Mouse (Mus musculus) splenic B cell, adult 2 months (primary cell): ENCODE measurements around the gene Gm10097.

Experiments
- DNase-seq: peaks from one replicate; pipeline ENCODE4 v3.0.0-alpha.2; 2011; ENCODE audit warnings: low read depth, low spot score
- H3K27me3 ChIP-seq: 2 replicates; pipeline ENCODE4 v1.6.1; 2012; ENCODE audit warnings: mild to moderate bottlenecking, low read length, moderate library complexity, mixed read lengths; ENCODE audit not compliant: control insufficient read depth, poor library complexity, insufficient read depth, severe bottlenecking
- H3K36me3 ChIP-seq: 2 replicates; pipeline ENCODE4 v1.6.1; 2012; ENCODE audit warnings: mild to moderate bottlenecking, low read length, moderate library complexity, mixed read lengths; ENCODE audit not compliant: control insufficient read depth, poor library complexity, insufficient read depth, severe bottlenecking

Gene Gm10097

GRCm38 (mm10) chr10:5059983-5060382 is 9.0 kb upstream of the Gm10097 start:
- no peaks in the 10 kb centered on the region for H3K36me3 ChIP-seq
- H3K27me3 ChIP-seq = no peaks in the 10 kb centered on the region
- no peak for DNase-seq

- Histone ChIP-seq H3K36me3 (no peaks in the 10 kb centered on the region), H3K27me3 (no peaks in the 10 kb centered on the region)
- no peak for DNase-seq
Measured at GRCm38 (mm10) chr10:5067113-5067512, 1.9 kb upstream of the Gm10097 start.

GRCm38 (mm10) chr10:5070168-5070940 is 1.4 kb downstream of the Gm10097 start:
- DNase-seq = no peak
- Histone ChIP-seq H3K36me3 (no peaks in the 10 kb centered on the region), H3K27me3 (no peaks in the 10 kb centered on the region)

- DNase-seq = no peak
- no peaks in the 10 kb centered on the region for H3K27me3 ChIP-seq
- no peaks in the 10 kb centered on the region for H3K36me3 ChIP-seq
Measured at GRCm38 (mm10) chr10:5070941-5071231, 1.9 kb downstream of the Gm10097 start.

- Histone ChIP-seq H3K27me3 (no peaks in the 10 kb centered on the region), H3K36me3 (no peaks in the 10 kb centered on the region)
- no peak for DNase-seq
Measured at GRCm38 (mm10) chr10:5072054-5072453, 3.1 kb downstream of the Gm10097 start.

- DNase-seq = no peak
- H3K27me3 ChIP-seq = no peaks in the 10 kb centered on the region
- no peaks in the 10 kb centered on the region for H3K36me3 ChIP-seq
Measured at GRCm38 (mm10) chr10:5075724-5076123, 6.7 kb downstream of the Gm10097 start.

- no peaks in the 10 kb centered on the region for H3K36me3 ChIP-seq
- H3K27me3 ChIP-seq = no peaks in the 10 kb centered on the region
- peak; percentile 9 for DNase-seq
Measured at GRCm38 (mm10) chr10:5079945-5080468, 11.0 kb downstream of the Gm10097 start.

GRCm38 (mm10) chr10:5083716-5084115 is 14.7 kb downstream of the Gm10097 start:
- Histone ChIP-seq H3K27me3 (no peaks in the 10 kb centered on the region), H3K36me3 (peaks cover 2% of the 10 kb centered on the region; the same call in 1 of the 2 replicates)
- DNase-seq = no peak

- peaks cover 2% of the 10 kb centered on the region; the same call in 1 of the 2 replicates for H3K36me3 ChIP-seq
- DNase-seq = no peak
- H3K27me3 ChIP-seq = no peaks in the 10 kb centered on the region
Measured at GRCm38 (mm10) chr10:5085792-5086191, 16.8 kb downstream of the Gm10097 start.

GRCm38 (mm10) chr10:5086329-5086728 is 17.3 kb downstream of the Gm10097 start:
- no peak for DNase-seq
- no peaks in the 10 kb centered on the region for H3K27me3 ChIP-seq
- H3K36me3 ChIP-seq = peaks cover 2% of the 10 kb centered on the region; the same call in 1 of the 2 replicates

GRCm38 (mm10) chr10:5087336-5087735 is 18.3 kb downstream of the Gm10097 start:
- H3K27me3 ChIP-seq = no peaks in the 10 kb centered on the region
- no peak for DNase-seq
- peaks cover 2% of the 10 kb centered on the region; the same call in 1 of the 2 replicates for H3K36me3 ChIP-seq

GRCm38 (mm10) chr10:5089133-5089532 is 20.1 kb downstream of the Gm10097 start:
- Histone ChIP-seq H3K36me3 (peaks cover 2% of the 10 kb centered on the region; the same call in 1 of the 2 replicates), H3K27me3 (no peaks in the 10 kb centered on the region)
- no peak for DNase-seq

GRCm38 (mm10) chr10:5096996-5097753 is 28.2 kb downstream of the Gm10097 start:
- no peak for DNase-seq
- Histone ChIP-seq H3K27me3 (no peaks in the 10 kb centered on the region), H3K36me3 (no peaks in the 10 kb centered on the region)

- DNase-seq = no peak
- Histone ChIP-seq H3K27me3 (no peaks in the 10 kb centered on the region), H3K36me3 (no peaks in the 10 kb centered on the region)
Measured at GRCm38 (mm10) chr10:5097754-5098137, 28.8 kb downstream of the Gm10097 start.

- no peaks in the 10 kb centered on the region for H3K27me3 ChIP-seq
- no peak for DNase-seq
- H3K36me3 ChIP-seq = peaks cover 3% of the 10 kb centered on the region; the same call in 1 of the 2 replicates
Measured at GRCm38 (mm10) chr10:5110773-5111172, 41.8 kb downstream of the Gm10097 start.
